Mouse (Mus musculus) G1E (cell line): ENCODE data around the gene Epha2.

Experiments used
- CTCF ChIP-seq: IDR thresholded peaks from 2 replicates; pipeline ENCODE4 v1.5.1; 2012; ENCODE audit warnings: low read depth, low read length, inconsistent platforms, mixed read lengths
- GATA1 ChIP-seq: IDR thresholded peaks from 2 replicates; pipeline ENCODE4 v1.6.1; 2012; ENCODE audit warnings: borderline replicate concordance, low read length, inconsistent platforms, mixed read lengths
- GATA2 ChIP-seq: IDR thresholded peaks from 2 replicates; pipeline ENCODE4 v1.6.1; 2012; ENCODE audit warnings: low read depth, low read length, inconsistent platforms, borderline replicate concordance
- POLR2AphosphoS5 ChIP-seq: IDR thresholded peaks from 2 replicates; pipeline ENCODE4 v1.6.1; 2012; ENCODE audit warnings: low read depth, low read length, inconsistent platforms; ENCODE audit not compliant: insufficient replicate concordance
- TAL1 ChIP-seq: conservative IDR thresholded peaks from 2 replicates; pipeline ENCODE4 v1.6.1; 2012; ENCODE audit warnings: low read depth, low read length, inconsistent platforms, mixed read lengths

GRCm38 (mm10) chr4:141302428-141303401 lies 1.7 kb downstream of the Epha2 start:
- no peak for TF ChIP-seq CTCF
- TF ChIP-seq TAL1: no peak
- no peak for TF ChIP-seq POLR2AphosphoS5
- no peak for TF ChIP-seq GATA1
- TF ChIP-seq GATA2: no peak
